Mouse (Mus musculus) forebrain, postnatal 0 days (tissue): ENCODE data around the gene Pla2g4e. TPM values are rescaled to one million over a fixed set of nuclear protein-coding genes. Genes with fewer than 3 reads are reported as not detected.
"Not testable (repeated sequence)": the region's sequence is repeated elsewhere in the genome, so short reads cannot be mapped to it uniquely, and the experiment has no call there.

Experiments used
- ATAC-seq: fragments of 200-750 bp; cut with Nextera tagmentation; 2 replicates; pipeline ENCODE4 v1.8.0; 2017; ENCODE audit warnings: mild to moderate bottlenecking, moderate library complexity
- DNase-seq: peaks from one replicate; pipeline ENCODE4 v3.0.0-alpha.2; 2015
- H3K27ac ChIP-seq: fragments of 300-500 bp; sonication (generic); 2 replicates; pipeline ENCODE4 v1.5.1; 2014; ENCODE audit warnings: low read depth, mild to moderate bottlenecking, antibody characterized with exemption, low read length, moderate library complexity, mixed read lengths
- H3K27me3 ChIP-seq: fragments of 300-500 bp; sonication (generic); 2 replicates; pipeline ENCODE4 v1.6.1; 2014; ENCODE audit warnings: mild to moderate bottlenecking, low read length, mixed read lengths; ENCODE audit not compliant: insufficient read depth
- H3K36me3 ChIP-seq: fragments of 300-500 bp; sonication (generic); 2 replicates; pipeline ENCODE4 v1.6.1; 2014; ENCODE audit warnings: mild to moderate bottlenecking, moderate library complexity; ENCODE audit not compliant: insufficient read depth
- H3K4me1 ChIP-seq: fragments of 300-500 bp; sonication (generic); 2 replicates; pipeline ENCODE4 v1.6.1; 2014; ENCODE audit warnings: antibody characterized with exemption; ENCODE audit not compliant: insufficient read depth
- H3K4me2 ChIP-seq: fragments of 300-500 bp; sonication (generic); 2 replicates; pipeline ENCODE4 v1.6.1; 2014; ENCODE audit warnings: low read depth, mild to moderate bottlenecking, moderate library complexity
- H3K4me3 ChIP-seq: fragments of 300-500 bp; sonication (generic); 2 replicates; pipeline ENCODE4 v1.5.1; 2014; ENCODE audit warnings: low read depth, low read length, mixed read lengths
- H3K9ac ChIP-seq: fragments of 300-500 bp; sonication (generic); 2 replicates; pipeline ENCODE4 v1.6.1; 2014; ENCODE audit warnings: mild to moderate bottlenecking
- H3K9me3 ChIP-seq: fragments of 300-500 bp; sonication (generic); 2 replicates; pipeline ENCODE4 v1.6.1; 2016; ENCODE audit warnings: low read length
- CTCF ChIP-seq: sonication (generic); IDR thresholded peaks from 2 replicates; pipeline ENCODE4 v1.5.1; 2016; ENCODE audit warnings: antibody characterized with exemption, control low read depth, low read depth
- WGBS: fragments of 180-500 bp; shearing (Covaris S2); extraction: QIAGEN DNeasy Blood & Tissue Kit; methylation state at CpG from one replicate; pipeline ENCODE4 v1.1.7; 2014; 5-methylcytosine and 5-hydroxymethylcytosine counted together
- polyA plus RNA-seq: library from polyadenylated mRNA; unstranded; fragments of >200 nt; fragmentation: Nextera tagmentation; extraction: Ambion mirVana; gene quantifications from 2 replicates; pipeline ENCODE4 v1.2.1, GENCODE M21; 2015
- total RNA-seq: library from RNA; depleted of rRNA; stranded (reverse); fragments of >200 nt; gene quantifications from 2 replicates; pipeline ENCODE4 v1.2.3, GENCODE M21; 2014

Gene Pla2g4e
- total and polyA plus RNA-seq, 2 experiments from 2014 or later = 6.6 to 13.1 TPM

DNA sequence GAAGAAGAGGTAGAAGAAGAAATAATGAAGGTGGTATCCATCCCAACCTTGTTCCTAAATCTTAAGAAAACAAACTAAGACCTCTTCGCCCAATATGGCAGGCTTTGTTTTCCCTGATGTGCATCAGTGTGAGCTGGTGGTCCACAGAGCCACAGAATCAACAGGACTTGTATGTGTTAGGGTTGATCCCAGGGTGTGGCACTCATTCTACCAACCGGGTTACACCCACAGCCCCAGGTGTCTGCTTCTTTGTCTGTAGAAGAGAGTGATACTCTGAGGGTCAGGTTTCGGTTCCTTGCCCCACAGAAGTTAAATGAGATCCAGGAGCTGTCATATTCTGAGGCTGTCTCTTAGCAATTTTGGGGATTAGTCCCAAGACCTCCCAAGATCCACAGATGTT lies 16.2 kb upstream of the Pla2g4e start:
- H3K27me3 ChIP-seq = no peaks in the 10 kb centered on the region
- no peak for TF ChIP-seq CTCF
- no peaks in the 10 kb centered on the region for H3K9me3 ChIP-seq
- no peak overlapping the region for H3K27ac ChIP-seq
- DNase-seq = no peak
- no peaks in the 10 kb centered on the region for H3K4me1 ChIP-seq
- H3K4me2 ChIP-seq = no peak overlapping the region
- ATAC-seq = no peak
- no peak overlapping the region for H3K9ac ChIP-seq
- H3K36me3 ChIP-seq = no peaks in the 10 kb centered on the region
- 82% methylated on average over 3 of the region's 3 CpGs for WGBS
- no peak overlapping the region for H3K4me3 ChIP-seq

GRCm38 (mm10) chr2:120256259-120256658 lies 11.1 kb upstream of the Pla2g4e start:
- H3K9me3 ChIP-seq = no peaks in the 10 kb centered on the region
- ATAC-seq (no peak), DNase-seq (no peak)
- no peaks in the 10 kb centered on the region for H3K27me3 ChIP-seq
- no peak overlapping the region for H3K9ac ChIP-seq
- H3K36me3 ChIP-seq = no peaks in the 10 kb centered on the region
- H3K4me2 ChIP-seq = no peak overlapping the region
- H3K27ac ChIP-seq = no peak overlapping the region
- H3K4me3 ChIP-seq = no peak overlapping the region
- no peaks in the 10 kb centered on the region for H3K4me1 ChIP-seq
- no peak for TF ChIP-seq CTCF

DNA sequence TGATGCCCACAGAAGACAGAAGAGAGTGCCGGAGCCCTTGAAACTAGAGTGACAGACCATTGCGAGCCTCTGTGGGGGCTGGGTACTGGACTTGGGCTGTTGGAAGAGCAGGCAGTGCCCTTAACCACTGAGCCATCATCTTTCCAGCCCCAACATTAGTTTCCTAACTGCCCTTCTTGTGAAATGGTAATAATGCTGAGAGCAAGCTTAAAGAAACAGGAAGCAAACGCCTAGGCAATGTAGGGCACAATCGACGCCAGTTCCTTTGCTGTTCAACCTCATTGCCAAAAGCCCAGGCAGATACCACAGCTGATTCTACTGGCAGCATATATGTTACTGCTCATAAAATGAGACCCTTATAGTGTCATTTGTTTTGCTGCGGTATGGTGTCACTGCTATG lies 7.5 kb upstream of the Pla2g4e start:
- no peaks in the 10 kb centered on the region for H3K9me3 ChIP-seq
- H3K27ac ChIP-seq = no peak overlapping the region
- DNase-seq (no peak), ATAC-seq (no peak)
- H3K9ac ChIP-seq = no peak overlapping the region
- H3K4me3 ChIP-seq = no peak overlapping the region
- no peaks in the 10 kb centered on the region for H3K27me3 ChIP-seq
- H3K4me2 ChIP-seq = no peak overlapping the region
- WGBS = 90% methylated on average over 6 of the region's 6 CpGs
- H3K4me1 ChIP-seq = no peaks in the 10 kb centered on the region
- no peaks in the 10 kb centered on the region for H3K36me3 ChIP-seq
- no peak for TF ChIP-seq CTCF

GRCm38 (mm10) chr2:120245421-120246016 lies 384 bp upstream of the Pla2g4e start:
- peak; percentile 66 for TF ChIP-seq CTCF
- Histone ChIP-seq H3K9me3 (no peaks in the 10 kb centered on the region), H3K4me3 (peak overlapping the region; percentile 44), H3K4me1 (peaks cover 11% of the 10 kb centered on the region), H3K36me3 (no peaks in the 10 kb centered on the region), H3K9ac (peak overlapping the region; percentile 69), H3K27me3 (no peaks in the 10 kb centered on the region), H3K27ac (peak overlapping the region; percentile 80), H3K4me2 (peak overlapping the region; percentile 59)
- peak; percentile 82 for DNase-seq
- whole genome bisulfite sequencing = 12% methylated on average over 9 of the region's 9 CpGs
- peak; percentile 79 for ATAC-seq

GRCm38 (mm10) chr2:120243995-120244394 lies 1.1 kb downstream of the Pla2g4e start:
- peak overlapping the region; percentile 80; the same call in 1 of the 2 replicates for H3K27ac ChIP-seq

DNA sequence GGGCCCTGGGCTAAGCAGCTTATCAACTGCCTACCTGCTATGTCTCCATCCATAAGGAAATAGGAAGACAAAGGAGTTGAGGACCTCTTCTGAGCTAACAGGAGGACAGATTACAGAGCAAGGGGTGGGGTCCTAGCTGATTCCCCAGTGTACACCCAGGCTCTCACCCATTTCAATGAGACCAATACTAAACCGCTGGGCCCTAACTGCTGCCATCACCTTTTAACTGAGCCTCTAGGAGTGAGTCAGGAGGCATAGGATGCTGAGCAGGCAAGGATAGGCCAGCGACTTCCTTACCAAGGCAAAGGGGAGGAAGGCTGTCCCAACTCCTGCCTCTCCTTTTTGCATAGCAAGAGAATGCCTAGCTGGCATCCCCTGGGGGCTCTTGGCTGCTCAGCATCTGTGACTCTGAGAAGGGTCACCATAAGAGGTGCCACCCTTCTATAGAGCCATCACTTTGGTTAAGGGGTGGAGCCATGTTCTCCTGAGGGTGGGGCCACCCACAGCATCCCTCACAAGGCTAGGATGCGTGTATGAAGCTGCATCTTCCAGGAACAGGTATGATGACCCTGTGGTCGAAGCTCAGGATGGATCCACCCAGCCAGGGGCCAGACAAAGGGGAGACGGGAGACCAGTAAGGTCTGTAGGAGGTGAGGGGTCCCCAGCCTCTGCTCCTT lies 2.2 kb downstream of the Pla2g4e start:
- 0 out of 2 replicates have a peak overlapping the region, but pooled peaks have one; percentile 3 for H3K9ac ChIP-seq
- peaks cover 11% of the 10 kb centered on the region for H3K4me1 ChIP-seq
- TF ChIP-seq CTCF = no peak
- ATAC-seq (no peak), DNase-seq (no peak)
- peak overlapping the region; percentile 59 for H3K4me2 ChIP-seq
- no peak overlapping the region for H3K4me3 ChIP-seq
- 77% methylated on average over 5 of the region's 5 CpGs for WGBS
- H3K27me3 ChIP-seq = no peaks in the 10 kb centered on the region
- H3K27ac ChIP-seq = no peak overlapping the region
- no peaks in the 10 kb centered on the region for H3K9me3 ChIP-seq
- no peaks in the 10 kb centered on the region for H3K36me3 ChIP-seq

More at GRCm38 (mm10) chr2:120243995-120244394, 1.1 kb downstream of the Pla2g4e start:
- TF ChIP-seq CTCF = no peak
- peak overlapping the region; percentile 44 for H3K4me3 ChIP-seq
- no peaks in the 10 kb centered on the region for H3K27me3 ChIP-seq
- H3K9ac ChIP-seq = no peak overlapping the region
- H3K36me3 ChIP-seq = no peaks in the 10 kb centered on the region
- ATAC-seq (no peak), DNase-seq (peak; percentile 18)
- H3K4me2 ChIP-seq = peak overlapping the region; percentile 59
- H3K9me3 ChIP-seq = no peaks in the 10 kb centered on the region
- H3K4me1 ChIP-seq = peaks cover 11% of the 10 kb centered on the region
- WGBS = 69% methylated on average over 2 of the region's 2 CpGs

- not testable (repeated sequence) for H3K9ac ChIP-seq, H3K27ac ChIP-seq, H3K4me2 ChIP-seq, H3K9me3 ChIP-seq, H3K4me3 ChIP-seq, DNase-seq, H3K36me3 ChIP-seq, H3K27me3 ChIP-seq, ATAC-seq, H3K4me1 ChIP-seq
- 86% methylated on average over 8 of the region's 9 CpGs for WGBS
Observed at GRCm38 (mm10) chr2:120238733-120239132, 6.4 kb downstream of the Pla2g4e start.
